Mouse (Mus musculus) liver, embryonic 16.5 days (tissue): ENCODE measurements around the gene Smarcd3. TPM values are rescaled to one million over a fixed set of nuclear protein-coding genes. Genes with fewer than 3 reads are reported as not detected.

ENCODE experiments used
- microRNA counts: library from miRNA; unstranded; fragments of <30 nt; microRNA quantifications from one replicate; lab custom pipeline; 2016
- microRNA-seq: library from miRNA; unstranded; fragments of <30 nt; microRNA quantifications from one replicate; pipeline ENCODE4, GENCODE M21; 2016
- polyA plus RNA-seq: library from polyadenylated mRNA; unstranded; fragments of >200 nt; fragmentation: Nextera tagmentation; extraction: Ambion mirVana; gene quantifications from 2 replicates; pipeline ENCODE4 v1.2.1, GENCODE M21; 2015

Smarcd3 gene
- polyA plus RNA-seq, 1 experiment from 2014 or later: 1.3 TPM

MicroRNAs encoded within 50 kb of the gene (microRNA counts, 519-probe panel; counts per million panel counts)
- microRNA mmu-miR-671-3p (lab: Ali Mortazavi, UCI): 2,126 counts per million, percentile 32 among the panel's probes with 10 or more counts
- microRNA mmu-miR-671-5p (lab: Ali Mortazavi, UCI): 60.7 counts per million

Small RNA genes lying within 50 kb of the gene (microRNA-seq; reads per million reads assigned to microRNA genes)
- gene Mir671: 400 reads per million, percentile 68 among the genes with 10 or more reads in this experiment

Other genes with a start within 250 kb of the Smarcd3 start
- gene Atg9b, start 232.3 kb downstream of the Smarcd3 start, polyA plus RNA-seq: 1.8 and 2.9 TPM in 2 replicates
- 29.6 TPM in 2 replicates for gene Abcb8, start 230.7 kb downstream of the Smarcd3 start, polyA plus RNA-seq
- gene Asic3, start 211.0 kb downstream of the Smarcd3 start, polyA plus RNA-seq: not detected in 2 replicates
- 8.8 and 10.9 TPM in 2 replicates for gene Cdk5, start 200.9 kb downstream of the Smarcd3 start, polyA plus RNA-seq
- 9.5 and 12.6 TPM in 2 replicates for gene Slc4a2, start 200.6 kb downstream of the Smarcd3 start, polyA plus RNA-seq
- gene Fastk, start 179.1 kb downstream of the Smarcd3 start, polyA plus RNA-seq: 44.9 and 53.4 TPM in 2 replicates
- 5.5 and 6.1 TPM in 2 replicates for gene Tmub1, start 176.6 kb downstream of the Smarcd3 start, polyA plus RNA-seq
- 4.4 and 5.0 TPM in 2 replicates for gene Agap3, start 172.2 kb downstream of the Smarcd3 start, polyA plus RNA-seq
- not detected in 2 replicates for gene Gbx1, start 97.2 kb downstream of the Smarcd3 start, polyA plus RNA-seq
- 0.07 TPM in 1 of 2 replicates, not detected in the other for gene Asb10, start 83.4 kb downstream of the Smarcd3 start, polyA plus RNA-seq
- not detected in 2 replicates for gene 4931409K22Rik, start 67.6 kb downstream of the Smarcd3 start, polyA plus RNA-seq
- gene Abcf2, start 46.9 kb downstream of the Smarcd3 start, polyA plus RNA-seq: 36.2 and 36.9 TPM in 2 replicates
- 10.7 and 11.3 TPM in 2 replicates for gene Chpf2, start 37.7 kb downstream of the Smarcd3 start, polyA plus RNA-seq
- 12.0 and 13.6 TPM in 2 replicates for gene Nub1, start 61.1 kb upstream of the Smarcd3 start, polyA plus RNA-seq
- gene Wdr86, start 106.3 kb upstream of the Smarcd3 start, polyA plus RNA-seq: 0.99 and 1.0 TPM in 2 replicates
- gene Crygn, start 133.6 kb upstream of the Smarcd3 start, polyA plus RNA-seq: 0.47 and 0.50 TPM in 2 replicates
- gene Rheb, start 218.2 kb upstream of the Smarcd3 start, polyA plus RNA-seq: 70.0 and 70.1 TPM in 2 replicates